Mouse (Mus musculus) ovary, adult 18-20 months (tissue): Measurements from ENCODE around the gene Olfr804.

Source experiments
- DNase-seq: peaks from one replicate; pipeline ENCODE4 v3.0.0; 2022; ENCODE audit warnings: low spot score, mixed read lengths

Gene Olfr804

DNA sequence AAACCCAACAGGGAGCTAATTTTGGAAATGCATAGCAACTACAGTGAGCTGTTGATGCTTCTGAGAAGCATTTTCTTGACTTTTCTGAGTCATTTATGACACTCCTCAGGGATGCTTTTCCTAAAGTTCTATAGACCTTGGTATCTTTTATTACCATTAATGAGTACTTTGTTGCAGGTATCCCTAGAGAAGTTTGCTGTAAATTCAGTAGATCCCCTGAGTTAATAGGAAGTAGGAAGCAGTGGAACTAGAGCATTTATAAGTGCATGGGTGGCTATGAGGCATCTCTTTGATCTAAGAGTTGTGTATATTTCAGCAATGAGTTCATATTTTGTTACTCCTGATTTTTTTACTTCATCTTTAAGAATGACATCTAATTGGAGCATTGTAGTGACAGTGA lies at the start of gene Olfr804:
Gene Olfr804, plus strand, starts transcription at position 301 of the 400 bp plus-strand sequence.
- no peak for DNase-seq

DNA sequence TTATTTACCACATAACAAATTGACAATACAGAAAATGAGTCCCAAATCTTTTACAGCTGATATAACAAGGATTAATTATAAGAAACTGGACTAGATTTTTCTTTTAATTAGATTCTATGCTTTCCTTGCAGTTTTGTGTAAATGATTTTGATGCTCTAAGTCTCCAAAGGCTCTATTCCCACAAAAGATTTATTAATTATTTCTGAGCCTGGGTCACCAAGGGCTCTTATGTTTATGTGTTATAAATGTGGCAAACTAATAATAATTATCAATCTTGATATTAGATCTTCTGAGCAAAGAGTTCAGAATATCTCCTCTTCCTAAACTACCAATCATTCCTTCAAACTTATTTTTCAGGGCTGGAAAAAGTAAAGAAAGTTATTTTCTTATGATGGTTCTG lies 45.6 kb upstream of the Olfr804 start, which contains the start of gene Olfr800:
Gene Olfr800, plus strand, starts transcription at position 301 of the 400 bp plus-strand sequence.
- no peak for DNase-seq

DNA sequence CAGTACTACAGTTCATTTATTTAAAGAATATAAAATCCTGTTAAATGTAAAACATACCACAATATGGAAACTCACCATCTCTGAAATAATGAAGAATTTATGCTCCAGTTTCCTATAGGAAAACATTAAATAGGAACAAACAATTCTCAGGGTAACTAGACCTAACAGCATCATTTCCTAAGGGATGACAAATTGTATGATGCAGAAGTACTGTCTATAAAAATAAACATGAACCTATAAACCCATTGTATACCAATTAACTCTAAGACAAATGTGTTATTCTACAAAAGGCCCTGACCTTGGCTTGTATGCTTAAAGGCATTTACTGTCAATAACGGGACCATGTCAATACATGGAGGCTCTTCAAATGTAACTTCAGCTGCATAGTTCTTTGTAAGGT lies 29.2 kb upstream of the Olfr804 start, which contains the start of gene Olfr801:
Gene Olfr801, minus strand, starts transcription at position 101 of the 400 bp plus-strand sequence.
- DNase-seq, result no peak

DNA sequence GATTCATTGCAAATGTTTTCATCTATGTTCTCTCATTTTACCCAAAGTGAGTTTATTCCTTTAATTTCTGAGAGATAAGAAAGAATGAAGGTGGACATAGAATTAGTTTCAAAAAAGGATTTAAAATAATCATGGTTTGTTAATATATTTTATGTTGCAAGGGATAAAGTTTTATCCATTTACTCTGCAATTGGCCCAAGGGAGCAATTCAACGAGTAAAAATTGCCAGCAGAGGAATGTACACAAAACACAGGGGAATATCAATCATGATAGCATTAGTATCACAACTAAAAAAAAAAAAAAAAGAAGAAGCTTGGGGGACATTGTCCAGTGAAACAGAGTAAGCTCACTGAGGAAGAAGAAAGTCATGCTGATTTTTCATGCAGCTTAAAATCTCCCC lies 14.9 kb upstream of the Olfr804 start, which contains the start of gene Olfr802:
Gene Olfr802, minus strand, starts transcription at position 101 of the 400 bp plus-strand sequence.
- no peak for DNase-seq

DNA sequence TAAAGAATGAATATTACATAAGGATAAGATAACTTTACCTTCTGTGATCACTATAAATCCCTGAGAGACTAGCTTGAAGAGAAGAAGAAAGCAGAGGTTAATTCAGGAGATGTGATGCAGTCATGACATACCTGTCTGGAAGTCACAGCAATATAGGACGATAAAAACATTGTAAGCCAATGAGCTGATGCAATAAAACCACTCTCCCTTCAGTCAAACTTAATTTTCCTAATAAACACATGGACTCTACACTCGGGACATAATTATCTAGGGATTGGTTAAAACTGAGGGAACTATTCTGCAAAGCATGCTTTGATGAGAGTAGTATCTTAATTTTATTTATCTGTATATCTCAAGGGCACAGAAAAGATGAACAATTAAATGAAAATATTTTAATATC lies 8.8 kb upstream of the Olfr804 start, which contains the start of gene Olfr803:
Gene Olfr803, minus strand, starts transcription at position 101 of the 400 bp plus-strand sequence.
- no peak for DNase-seq

DNA sequence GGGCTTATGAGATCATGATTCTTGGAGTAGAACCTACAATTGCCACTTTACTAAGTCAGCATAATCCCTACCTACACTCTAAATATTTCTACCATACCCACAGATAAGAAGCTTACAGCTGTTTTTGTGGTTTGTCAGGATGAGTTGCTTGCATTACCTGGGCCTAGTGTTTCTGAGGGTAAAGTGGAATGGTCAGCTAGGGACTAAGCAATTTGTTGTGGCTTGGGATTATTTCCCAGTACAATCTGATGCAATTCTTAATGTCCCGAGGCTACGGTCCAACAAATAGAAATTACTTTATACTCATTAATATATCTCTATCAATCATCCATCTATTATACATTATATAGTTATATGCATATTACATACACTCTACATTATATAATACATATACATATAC lies 26.3 kb downstream of the Olfr804 start, which contains the start of gene Olfr805:
Gene Olfr805, minus strand, starts transcription at position 101 of the 400 bp plus-strand sequence.
- DNase-seq, result no peak

DNA sequence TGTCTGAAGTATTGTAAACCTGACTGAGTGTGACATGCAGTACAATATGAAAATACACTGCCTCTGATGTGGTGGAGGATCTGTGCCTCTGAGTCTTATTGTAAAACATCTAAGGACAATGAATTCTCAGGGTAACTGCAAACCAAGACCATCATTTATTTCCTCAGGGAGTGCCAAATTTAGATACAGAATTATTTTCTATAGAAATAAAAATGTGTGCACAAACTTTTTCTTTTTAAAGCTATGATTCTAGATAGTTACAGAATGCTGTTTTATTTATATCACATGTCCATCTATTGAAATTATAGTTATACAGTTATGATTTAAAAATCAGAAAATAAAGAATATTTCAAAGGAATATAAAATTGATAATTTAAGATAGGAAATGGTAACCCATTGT lies 38.8 kb downstream of the Olfr804 start, which contains the start of gene Olfr806:
Gene Olfr806, minus strand, starts transcription at position 101 of the 400 bp plus-strand sequence.
- DNase-seq, result no peak

DNA sequence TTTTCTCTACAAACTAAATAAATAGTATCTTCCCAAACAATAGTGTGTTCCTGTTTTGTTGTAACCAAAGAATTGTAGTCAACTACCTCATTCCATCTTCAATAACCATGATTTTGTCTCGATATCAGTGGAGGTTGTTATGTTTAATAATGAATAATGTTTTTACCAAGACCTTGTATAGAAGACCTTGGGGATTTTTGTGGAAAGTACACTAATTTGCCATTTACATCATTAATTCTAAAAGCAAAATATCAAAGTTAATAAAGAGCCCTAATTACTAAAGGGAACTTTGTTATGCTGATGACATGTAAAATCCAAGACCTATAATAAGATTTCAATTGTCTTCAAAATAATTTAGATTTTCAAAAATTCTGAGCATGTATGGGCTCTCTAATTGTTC lies 54.7 kb downstream of the Olfr804 start, which contains the start of gene Olfr807:
Gene Olfr807, minus strand, starts transcription at position 101 of the 400 bp plus-strand sequence.
- DNase-seq, result no peak
